Mouse (Mus musculus) gastrocnemius, postnatal 25 days (tissue): ENCODE data around the gene Stam2. TPM values are rescaled to one million over a fixed set of nuclear protein-coding genes. Genes with fewer than 3 reads are reported as not detected.

Experiments used
- DNase-seq: peaks from one replicate; pipeline ENCODE4 v3.0.0; 2022
- total RNA-seq, 2 experiments: library from RNA; stranded (reverse); gene quantifications; 1 replicate in 1 of 2; 2 replicates in 1 of 2; pipeline ENCODE4 v1.2.3; 2021

The Stam2 gene
- total RNA-seq, 2 experiments from 2014 or later = 7.0 to 9.1 TPM

GRCm38 (mm10) chr2:52651547-52651946 lies 90.5 kb downstream of the Stam2 start:
- no peak for DNase-seq

- no peak for DNase-seq
These were observed 94.7 kb downstream of the Stam2 start for GRCm38 (mm10) chr2:52647255-52647998.

- no peak for DNase-seq
These were observed 98.4 kb downstream of the Stam2 start for GRCm38 (mm10) chr2:52643657-52644056.

Other genes with a start within 250 kb of the Stam2 start
- under 1 TPM; 0.15 to 0.19 TPM for gene Cacnb4, start 65.5 kb downstream of the Stam2 start, total RNA-seq
- 1 to 10 TPM; 6.2 to 6.8 TPM for gene Fmnl2, start 115.6 kb upstream of the Stam2 start, total RNA-seq